40 mouse cellular contexts compared by ENCODE assay signal in the genomic region with DNA sequence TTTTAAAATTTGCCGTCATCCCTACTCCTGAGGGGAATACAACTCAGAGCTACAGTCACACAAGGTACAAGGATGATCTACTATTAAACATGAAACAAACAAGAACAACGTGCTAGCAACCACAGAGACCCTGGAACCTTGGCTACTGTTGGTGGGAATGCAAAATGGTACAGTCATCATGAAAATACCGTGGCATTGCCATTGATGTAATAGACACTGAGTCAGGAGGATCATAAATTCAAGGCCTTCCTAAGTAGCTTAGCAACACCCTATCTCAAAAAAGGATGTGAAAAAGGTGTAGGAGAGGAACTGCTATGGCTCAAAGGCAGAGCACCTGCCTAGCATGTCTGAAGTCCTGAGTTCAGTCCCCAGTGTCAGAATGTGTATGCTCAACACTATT. TPM values are rescaled to one million over a fixed set of nuclear protein-coding genes. Genes with fewer than 3 reads are reported as not detected.
"Had no signal": no experiment of that assay in that cellular context is flagged by ENCODE, and none has a peak within 500 bp of the region (broad histone marks: within the 10 kb centered on the region; RNA-seq: fewer than 3 reads in every experiment).

No protein-coding gene starts in this region.

- H3K36me3 ChIP-seq: limb, embryonic 10.5 days; limb, embryonic 12.5 days; limb, embryonic 13.5 days; limb, embryonic 15.5 days; liver, embryonic 12.5 days; liver, embryonic 13.5 days; liver, embryonic 15.5 days; lung, embryonic 15.5 days; midbrain, embryonic 10.5 days; midbrain, embryonic 12.5 days; midbrain, embryonic 13.5 days; midbrain, embryonic 15.5 days; neural tube, embryonic 12.5 days had no signal

- H3K27me3 ChIP-seq: limb, embryonic 15.5 days; liver, embryonic 13.5 days; liver, embryonic 15.5 days; lung, embryonic 15.5 days had no signal

- DNase-seq: left cerebral cortex, postnatal 4 days; liver; liver, embryonic 13.5 days; liver, postnatal 0 days; lung, adult 18-20 months; lung, adult 2 months; lung, embryonic 14.5 days; lung, postnatal 10 days; lung, postnatal 14 days; lung, postnatal 36 days; lung, postnatal 4 days; midbrain, embryonic 14.5 days had no signal

- H3K27ac ChIP-seq: limb, embryonic 10.5 days; limb, embryonic 12.5 days; limb, embryonic 13.5 days; limb, embryonic 15.5 days; liver, embryonic 12.5 days; liver, embryonic 13.5 days; liver, embryonic 14.5 days; liver, embryonic 15.5 days; lung, embryonic 15.5 days; macrophage; midbrain, embryonic 10.5 days; midbrain, embryonic 12.5 days; midbrain, embryonic 13.5 days; midbrain, embryonic 15.5 days; neural tube, embryonic 12.5 days had no signal

- H3K9ac ChIP-seq: limb, embryonic 12.5 days; limb, embryonic 13.5 days; limb, embryonic 15.5 days; liver, embryonic 12.5 days; liver, embryonic 13.5 days; liver, embryonic 14.5 days; liver, embryonic 15.5 days; liver, postnatal 0 days; lung, embryonic 14.5 days; lung, embryonic 15.5 days; midbrain, embryonic 12.5 days; midbrain, embryonic 13.5 days; midbrain, embryonic 15.5 days; neural tube, embryonic 12.5 days had no signal

- H3K4me3 ChIP-seq: limb, embryonic 10.5 days; limb, embryonic 12.5 days; limb, embryonic 13.5 days; limb, embryonic 15.5 days; liver, embryonic 12.5 days; liver, embryonic 13.5 days; liver, embryonic 15.5 days; lung, embryonic 15.5 days; megakaryocyte, embryonic 14.5 days; midbrain, embryonic 10.5 days; midbrain, embryonic 12.5 days; midbrain, embryonic 13.5 days; midbrain, embryonic 15.5 days; myocyte; neural tube, embryonic 12.5 days had no signal

- H3K4me2 ChIP-seq: limb, embryonic 12.5 days; limb, embryonic 13.5 days; limb, embryonic 15.5 days; liver, embryonic 11.5 days; liver, embryonic 12.5 days; liver, embryonic 13.5 days; liver, embryonic 15.5 days; lung, embryonic 14.5 days; lung, embryonic 15.5 days; midbrain, embryonic 12.5 days; midbrain, embryonic 13.5 days; midbrain, embryonic 15.5 days; neural tube, embryonic 12.5 days had no signal

- ATAC-seq: liver, embryonic 12.5 days; liver, postnatal 0 days; lung, postnatal 0 days; midbrain, embryonic 13.5 days; midbrain, embryonic 15.5 days; midbrain, embryonic 16.5 days had no signal

- H3K4me1 ChIP-seq: limb, embryonic 12.5 days; limb, embryonic 15.5 days; liver, embryonic 12.5 days; liver, embryonic 13.5 days; liver, embryonic 15.5 days; megakaryocyte, embryonic 14.5 days; midbrain, embryonic 15.5 days; neural tube, embryonic 12.5 days had no signal

- H3K9me3 ChIP-seq: limb, embryonic 10.5 days; limb, embryonic 12.5 days; limb, embryonic 13.5 days; limb, embryonic 15.5 days; liver, embryonic 12.5 days; liver, embryonic 13.5 days; liver, embryonic 15.5 days; lung, embryonic 15.5 days; megakaryocyte, embryonic 14.5 days; midbrain, embryonic 10.5 days; midbrain, embryonic 12.5 days; midbrain, embryonic 13.5 days; midbrain, embryonic 15.5 days; neural tube, embryonic 12.5 days had no signal

RNA-seq across cellular contexts. Expression of a gene that starts 42.4 kb away (rescaled TPM):
- total RNA-seq: liver, adult 2 months; megakaryocyte progenitor cell, adult 5-6 weeks; megakaryocyte, adult 5-6 weeks; megakaryocyte-erythroid progenitor cell, adult 5-6 weeks; monocyte, adult 5-6 weeks had no signal
- polyA plus RNA-seq: limb, embryonic 10.5 days; limb, embryonic 11.5 days; limb, embryonic 12.5 days; limb, embryonic 15.5 days; liver, adult 2 months; liver, embryonic 11.5 days; liver, embryonic 12.5 days; liver, embryonic 13.5 days; liver, embryonic 14.5 days; liver, embryonic 15.5 days; liver, embryonic 16.5 days; liver, postnatal 0 days; lung, adult 2 months; lung, embryonic 14.5 days; lung, embryonic 15.5 days; lung, embryonic 16.5 days; lung, postnatal 0 days; macrophage; midbrain, embryonic 14.5 days; myocyte; neural tube, embryonic 11.5 days; neural tube, embryonic 12.5 days had no signal
